Mouse (Mus musculus): ENCODE measurements at regions not wholly inside any gene's neighbourhood (a gene's known extent, or its start where the extent isn't known, plus 50 kb on each side); places are given as distances from the start of the nearest gene placed in this dataset.
A peak's percentile ranks its signal among the peaks of the same experiment; 100 is the strongest.

GRCm38 (mm10) chr12:63598905-63599304 is 875.6 kb downstream of the Fscb start:
- DNase-seq (ENCODE audit: low spot score) (no peak), ATAC-seq (ENCODE audit: low FRiP score) (no peak)
- Histone ChIP-seq H3K27ac (ENCODE audit: low read depth, low read length) (no peak overlapping the region), H3K36me3 (ENCODE audit: insufficient read depth, low read length) (no peaks in the 10 kb centered on the region), H3K4me2 (ENCODE audit: low read depth, low read length, poor library complexity, severe bottlenecking) (no peak overlapping the region), H3K4me1 (ENCODE audit: insufficient read depth, low read length) (no peaks in the 10 kb centered on the region), H3K4me3 (ENCODE audit: low read depth, low read length) (no peak overlapping the region), H3K27me3 (ENCODE audit: insufficient read depth, low read length) (no peaks in the 10 kb centered on the region), H3K9ac (replicated peaks; ENCODE audit: low read length, poor library complexity, severe bottlenecking) (no peak overlapping the region), H3K9me3 (ENCODE audit: low read length) (no peaks in the 10 kb centered on the region)
- no peak for TF ChIP-seq CTCF (IDR thresholded peaks at IDR 0.05)
- WGBS: 79% methylated on average over 6 of the region's 6 CpGs

GRCm38 (mm10) chr12:63554672-63555071 is 919.8 kb downstream of the Fscb start:
- no peak overlapping the region for H3K9ac ChIP-seq (replicated peaks; ENCODE audit: low read length, poor library complexity, severe bottlenecking)

GRCm38 (mm10) chr12:63552831-63553230 is 921.7 kb downstream of the Fscb start:
- no peak for ATAC-seq (ENCODE audit: low FRiP score)
- 69% methylated on average over 4 of the region's 4 CpGs for whole genome bisulfite sequencing
- H3K4me3 ChIP-seq (ENCODE audit: low read depth, low read length): no peak overlapping the region

More at GRCm38 (mm10) chr12:63554672-63555071, 919.8 kb downstream of the Fscb start:
- ATAC-seq (ENCODE audit: low FRiP score) (no peak), DNase-seq (ENCODE audit: low spot score) (no peak)
- Histone ChIP-seq H3K9me3 (ENCODE audit: low read length) (no peaks in the 10 kb centered on the region), H3K4me1 (ENCODE audit: insufficient read depth, low read length) (no peaks in the 10 kb centered on the region), H3K4me2 (ENCODE audit: low read depth, low read length, poor library complexity, severe bottlenecking) (no peak overlapping the region), H3K4me3 (ENCODE audit: low read depth, low read length) (no peak overlapping the region), H3K27ac (ENCODE audit: low read depth, low read length) (no peak overlapping the region), H3K36me3 (ENCODE audit: insufficient read depth, low read length) (no peaks in the 10 kb centered on the region), H3K27me3 (ENCODE audit: insufficient read depth, low read length) (no peaks in the 10 kb centered on the region)
- 79% methylated on average over 1 of the region's 1 CpGs for WGBS
- no peak for TF ChIP-seq CTCF (IDR thresholded peaks at IDR 0.05)

GRCm38 (mm10) chr12:63534084-63534483 is 940.4 kb downstream of the Fscb start:
- no peaks in the 10 kb centered on the region for H3K27me3 ChIP-seq (ENCODE audit: insufficient read depth, low read length)
- no peak overlapping the region for H3K27ac ChIP-seq (ENCODE audit: low read depth, low read length)
- 46% methylated on average over 1 of the region's 1 CpGs for WGBS
- ATAC-seq (ENCODE audit: low FRiP score) (no peak), DNase-seq (ENCODE audit: low spot score) (no peak)
- H3K36me3 ChIP-seq (ENCODE audit: insufficient read depth, low read length): no peaks in the 10 kb centered on the region
- H3K9me3 ChIP-seq (ENCODE audit: low read length): no peaks in the 10 kb centered on the region
- H3K4me1 ChIP-seq (ENCODE audit: insufficient read depth, low read length): no peaks in the 10 kb centered on the region
- H3K4me2 ChIP-seq (ENCODE audit: low read depth, low read length, poor library complexity, severe bottlenecking): no peak overlapping the region
- no peak for TF ChIP-seq CTCF (IDR thresholded peaks at IDR 0.05)
- no peak overlapping the region for H3K4me3 ChIP-seq (ENCODE audit: low read depth, low read length)
- H3K9ac ChIP-seq (replicated peaks; ENCODE audit: low read length, poor library complexity, severe bottlenecking): no peak overlapping the region

More at GRCm38 (mm10) chr12:63552831-63553230, 921.7 kb downstream of the Fscb start:
- no peaks in the 10 kb centered on the region for H3K27me3 ChIP-seq (ENCODE audit: insufficient read depth, low read length)
- H3K36me3 ChIP-seq (ENCODE audit: insufficient read depth, low read length): no peaks in the 10 kb centered on the region
- no peak overlapping the region for H3K9ac ChIP-seq (replicated peaks; ENCODE audit: low read length, poor library complexity, severe bottlenecking)
- no peak for TF ChIP-seq CTCF (IDR thresholded peaks at IDR 0.05)
- no peak overlapping the region for H3K27ac ChIP-seq (ENCODE audit: low read depth, low read length)
- no peak overlapping the region for H3K4me2 ChIP-seq (ENCODE audit: low read depth, low read length, poor library complexity, severe bottlenecking)
- no peaks in the 10 kb centered on the region for H3K4me1 ChIP-seq (ENCODE audit: insufficient read depth, low read length)
- H3K9me3 ChIP-seq (ENCODE audit: low read length): no peaks in the 10 kb centered on the region
- no peak for DNase-seq (ENCODE audit: low spot score)

GRCm38 (mm10) chr12:63503774-63504173 is 970.7 kb downstream of the Fscb start:
- Histone ChIP-seq H3K4me2 (ENCODE audit: low read depth, low read length, poor library complexity, severe bottlenecking) (no peak overlapping the region), H3K4me3 (ENCODE audit: low read depth, low read length) (no peak overlapping the region), H3K9ac (replicated peaks; ENCODE audit: low read length, poor library complexity, severe bottlenecking) (no peak overlapping the region), H3K36me3 (ENCODE audit: insufficient read depth, low read length) (no peaks in the 10 kb centered on the region), H3K4me1 (ENCODE audit: insufficient read depth, low read length) (no peaks in the 10 kb centered on the region), H3K9me3 (ENCODE audit: low read length) (no peaks in the 10 kb centered on the region), H3K27me3 (ENCODE audit: insufficient read depth, low read length) (no peaks in the 10 kb centered on the region), H3K27ac (ENCODE audit: low read depth, low read length) (no peak overlapping the region)
- TF ChIP-seq CTCF (IDR thresholded peaks at IDR 0.05): no peak
- no peak for ATAC-seq (ENCODE audit: low FRiP score)
- DNase-seq (ENCODE audit: low spot score): no peak
- WGBS: 72% methylated on average over 3 of the region's 3 CpGs

DNA sequence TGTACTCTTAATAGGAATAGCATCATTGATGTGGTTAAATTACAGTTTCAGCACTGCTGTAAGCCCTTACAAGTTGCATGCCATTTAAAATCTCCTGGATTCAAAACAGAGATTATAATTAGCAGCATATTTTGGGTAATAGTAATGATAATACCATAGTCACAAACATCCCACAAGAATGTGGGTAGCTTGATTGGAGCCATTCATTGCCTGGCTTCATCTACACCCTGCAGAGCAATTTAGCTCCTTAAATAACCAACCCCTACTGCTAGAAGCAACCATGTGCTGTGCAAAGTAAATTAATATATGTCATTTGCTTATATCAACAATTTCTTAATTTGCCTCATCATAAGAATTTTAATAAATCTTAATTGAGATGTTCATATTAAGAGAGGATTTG is 984.1 kb downstream of the Fscb start:
- no peak for ATAC-seq (ENCODE audit: low FRiP score)
- TF ChIP-seq CTCF (IDR thresholded peaks at IDR 0.05): no peak
- no peak overlapping the region for H3K9ac ChIP-seq (replicated peaks; ENCODE audit: low read length, poor library complexity, severe bottlenecking)
- H3K4me2 ChIP-seq (ENCODE audit: low read depth, low read length, poor library complexity, severe bottlenecking): no peak overlapping the region
- H3K27me3 ChIP-seq (ENCODE audit: insufficient read depth, low read length): no peaks in the 10 kb centered on the region
- peak; percentile 6 for DNase-seq (ENCODE audit: low spot score)
- no peak overlapping the region for H3K4me3 ChIP-seq (ENCODE audit: low read depth, low read length)
- H3K4me1 ChIP-seq (ENCODE audit: insufficient read depth, low read length): no peaks in the 10 kb centered on the region
- H3K27ac ChIP-seq (ENCODE audit: low read depth, low read length): no peak overlapping the region
- no peaks in the 10 kb centered on the region for H3K9me3 ChIP-seq (ENCODE audit: low read length)
- no peaks in the 10 kb centered on the region for H3K36me3 ChIP-seq (ENCODE audit: insufficient read depth, low read length)
